Mouse (Mus musculus) brain, embryonic 14.5 days (tissue): ENCODE results near the gene Bcas1.

Source experiments
- CTCF ChIP-seq: fragments of 200-500 bp; IDR thresholded peaks from 2 replicates; pipeline ENCODE4 v1.5.1; 2012; ENCODE audit warnings: inconsistent platforms, mild to moderate bottlenecking, moderate library complexity, borderline replicate concordance; ENCODE audit not compliant: insufficient read depth, insufficient read length; ENCODE audit errors: extremely low read depth
- POLR2A ChIP-seq: fragments of 200-500 bp; IDR thresholded peaks from 2 replicates; pipeline ENCODE4 v1.6.1; 2012; ENCODE audit warnings: mild to moderate bottlenecking, inconsistent platforms, borderline replicate concordance; ENCODE audit not compliant: poor library complexity, insufficient read depth, insufficient read length, severe bottlenecking; ENCODE audit errors: extremely low read depth

DNA sequence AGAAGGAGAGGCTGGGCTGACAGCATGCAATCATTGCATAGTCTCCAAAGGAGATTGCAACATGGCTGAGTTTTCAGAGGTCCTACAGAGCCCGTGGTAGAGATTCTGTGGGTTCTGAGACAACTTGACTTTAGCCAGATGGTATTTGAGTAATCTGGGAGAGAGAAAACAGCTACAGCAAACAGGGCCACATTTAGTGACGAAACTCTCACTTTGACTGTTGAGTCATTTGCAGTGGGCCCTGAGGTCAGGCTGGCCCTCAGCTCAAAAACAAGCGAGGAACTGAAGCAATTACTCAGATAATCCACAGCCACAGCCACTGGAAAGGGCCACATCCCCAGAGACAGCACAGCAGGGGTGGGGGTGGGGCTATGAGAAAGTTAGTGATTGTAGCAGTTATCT lies 105.6 kb downstream of the Bcas1 start:
- no peak for TF ChIP-seq CTCF
- no peak for TF ChIP-seq POLR2A
